Mouse (Mus musculus) neural tube, embryonic 12.5 days (tissue): ENCODE data around the gene Rtl9. TPM values are rescaled to one million over a fixed set of nuclear protein-coding genes. Genes with fewer than 3 reads are reported as not detected.

ENCODE experiments used
- ATAC-seq: fragments of 200-750 bp; cut with Nextera tagmentation; 2 replicates; pipeline ENCODE4 v1.8.0; 2017; ENCODE audit warnings: low read depth, mild to moderate bottlenecking, moderate TSS enrichment, moderate library complexity; ENCODE audit not compliant: low FRiP score
- H3K27ac ChIP-seq: fragments of 300-500 bp; sonication (generic); 2 replicates; pipeline ENCODE4 v1.5.1; 2016
- H3K27me3 ChIP-seq: fragments of 300-500 bp; sonication (generic); replicated peaks from 2 replicates; pipeline ENCODE4 v1.6.1; 2016; ENCODE audit warnings: mild to moderate bottlenecking
- H3K36me3 ChIP-seq: fragments of 300-500 bp; sonication (generic); 2 replicates; pipeline ENCODE4 v1.6.1; 2016; ENCODE audit warnings: mild to moderate bottlenecking
- H3K4me1 ChIP-seq: fragments of 300-500 bp; sonication (generic); 2 replicates; pipeline ENCODE4 v1.6.1; 2016
- H3K4me2 ChIP-seq: fragments of 300-500 bp; sonication (generic); replicated peaks from 2 replicates; pipeline ENCODE4 v1.6.1; 2016; ENCODE audit warnings: mild to moderate bottlenecking
- H3K4me3 ChIP-seq: fragments of 300-500 bp; sonication (generic); 2 replicates; pipeline ENCODE4 v1.5.1; 2016
- H3K9ac ChIP-seq: fragments of 300-500 bp; sonication (generic); 2 replicates; pipeline ENCODE4 v1.6.1; 2016; ENCODE audit warnings: mild to moderate bottlenecking
- H3K9me3 ChIP-seq: fragments of 300-500 bp; sonication (generic); 2 replicates; pipeline ENCODE4 v1.6.1; 2016; ENCODE audit warnings: mild to moderate bottlenecking
- WGBS: fragments of 180-500 bp; shearing (Covaris S2); methylation state at CpG from one replicate; pipeline ENCODE4 v1.1.7; 2016; 5-methylcytosine and 5-hydroxymethylcytosine counted together
- polyA plus RNA-seq: library from polyadenylated mRNA; unstranded; fragments of >200 nt; fragmentation: Nextera tagmentation; extraction: Ambion mirVana; gene quantifications from 2 replicates; pipeline ENCODE4 v1.2.1, GENCODE M21; 2016

Gene Rtl9
- polyA plus RNA-seq, 1 experiment from 2014 or later: 0.22 TPM

GRCm38 (mm10) chrX:143082732-143083131 lies 16.7 kb upstream of the Rtl9 start:
- no peaks in the 10 kb centered on the region for H3K9me3 ChIP-seq
- 78% methylated on average over 1 of the region's 1 CpGs for WGBS
- H3K27ac ChIP-seq: no peak overlapping the region

DNA sequence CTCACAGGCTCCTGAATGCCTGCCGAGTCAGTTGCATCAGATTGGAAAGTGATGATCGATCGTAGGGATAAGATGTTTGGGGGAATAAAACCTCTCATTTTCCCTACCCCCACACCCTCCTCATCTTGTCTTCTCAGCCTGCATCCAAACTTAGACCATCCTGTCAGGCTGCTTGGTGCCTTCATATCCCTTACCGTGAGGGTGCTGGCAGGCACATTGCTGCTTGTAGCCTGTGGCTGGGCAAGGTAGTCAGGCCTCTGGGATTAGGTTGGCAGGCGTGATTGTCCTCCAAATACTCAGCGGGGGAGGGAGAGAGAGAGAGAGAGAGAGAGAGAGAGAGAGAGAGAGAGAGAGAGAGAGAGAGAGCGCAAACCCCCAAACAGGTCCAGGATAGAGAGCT lies 11.2 kb upstream of the Rtl9 start:
- Histone ChIP-seq H3K4me3 (no peak overlapping the region), H3K4me1 (no peaks in the 10 kb centered on the region), H3K9ac (no peak overlapping the region), H3K4me2 (no peak overlapping the region), H3K27me3 (no peaks in the 10 kb centered on the region; the same call in 1 of the 2 replicates), H3K36me3 (no peaks in the 10 kb centered on the region), H3K27ac (no peak overlapping the region), H3K9me3 (no peaks in the 10 kb centered on the region)
- WGBS: 80% methylated on average over 7 of the region's 7 CpGs
- no peak for ATAC-seq

More at GRCm38 (mm10) chrX:143082732-143083131, 16.7 kb upstream of the Rtl9 start:
- Histone ChIP-seq H3K4me2 (no peak overlapping the region), H3K4me1 (no peaks in the 10 kb centered on the region), H3K4me3 (no peak overlapping the region), H3K36me3 (no peaks in the 10 kb centered on the region), H3K9ac (no peak overlapping the region), H3K27me3 (no peaks in the 10 kb centered on the region; the same call in none of the 2 replicates)
- ATAC-seq: no peak

GRCm38 (mm10) chrX:143090904-143091588 lies 8.3 kb upstream of the Rtl9 start:
- Histone ChIP-seq H3K9me3 (no peaks in the 10 kb centered on the region), H3K27ac (no peak overlapping the region), H3K9ac (no peak overlapping the region), H3K36me3 (no peaks in the 10 kb centered on the region), H3K4me2 (no peak overlapping the region), H3K4me1 (no peaks in the 10 kb centered on the region), H3K27me3 (no peaks in the 10 kb centered on the region; the same call in 1 of the 2 replicates), H3K4me3 (no peak overlapping the region)
- 77% methylated on average over 6 of the region's 6 CpGs for WGBS
- ATAC-seq: no peak

DNA sequence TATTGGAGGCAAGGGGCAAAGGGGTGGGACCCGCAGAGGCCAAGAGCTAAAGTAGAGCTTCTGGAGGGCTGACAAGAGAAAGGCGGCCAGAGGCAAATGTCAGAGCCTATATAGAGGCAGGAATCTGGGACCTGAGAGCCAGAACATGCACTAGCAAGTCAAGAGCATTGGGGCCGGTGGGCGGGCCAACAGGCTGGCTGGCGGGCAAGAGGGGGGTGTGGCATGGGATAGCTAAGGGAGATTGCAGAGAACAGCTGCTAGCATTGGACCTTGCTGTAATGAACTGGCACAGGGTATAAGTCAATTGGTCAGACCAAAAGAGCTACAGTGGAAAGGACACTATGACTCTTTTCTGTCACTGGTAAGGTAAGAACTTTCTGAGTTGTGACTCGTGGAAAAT lies 1.8 kb upstream of the Rtl9 start:
- Histone ChIP-seq H3K4me3 (no peak overlapping the region), H3K9me3 (no peaks in the 10 kb centered on the region), H3K9ac (no peak overlapping the region), H3K4me2 (no peak overlapping the region), H3K36me3 (no peaks in the 10 kb centered on the region), H3K27ac (no peak overlapping the region), H3K27me3 (0 out of 2 replicates have a peak, but pooled peaks cover 3% of the 10 kb centered on the region), H3K4me1 (no peaks in the 10 kb centered on the region)
- 76% methylated on average over 6 of the region's 6 CpGs for WGBS
- ATAC-seq: no peak

DNA sequence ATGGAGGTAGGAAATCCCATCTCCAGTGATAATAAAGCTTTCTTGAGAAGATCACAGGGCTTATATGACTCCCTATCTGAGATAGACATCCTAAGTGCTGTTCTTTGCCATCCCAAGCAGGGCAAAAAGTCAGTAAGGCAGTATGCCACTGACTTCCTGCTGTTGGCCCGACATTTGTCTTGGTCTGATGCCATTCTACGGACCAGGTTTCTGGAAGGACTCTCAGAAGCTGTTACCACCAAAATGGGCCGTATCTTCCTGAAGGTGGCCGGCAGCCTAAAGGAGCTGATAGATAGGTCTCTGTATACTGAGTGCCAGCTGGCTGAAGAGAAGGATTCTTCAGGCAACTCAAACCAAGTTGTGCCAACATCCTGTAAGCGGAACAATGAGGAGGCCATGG lies 3.8 kb downstream of the Rtl9 start:
- ATAC-seq: no peak
- 93% methylated on average over 5 of the region's 5 CpGs for WGBS
- Histone ChIP-seq H3K36me3 (no peaks in the 10 kb centered on the region), H3K9ac (no peak overlapping the region), H3K4me2 (no peak overlapping the region), H3K9me3 (no peaks in the 10 kb centered on the region), H3K27ac (no peak overlapping the region), H3K4me3 (no peak overlapping the region), H3K27me3 (no peaks in the 10 kb centered on the region), H3K4me1 (no peaks in the 10 kb centered on the region)

DNA sequence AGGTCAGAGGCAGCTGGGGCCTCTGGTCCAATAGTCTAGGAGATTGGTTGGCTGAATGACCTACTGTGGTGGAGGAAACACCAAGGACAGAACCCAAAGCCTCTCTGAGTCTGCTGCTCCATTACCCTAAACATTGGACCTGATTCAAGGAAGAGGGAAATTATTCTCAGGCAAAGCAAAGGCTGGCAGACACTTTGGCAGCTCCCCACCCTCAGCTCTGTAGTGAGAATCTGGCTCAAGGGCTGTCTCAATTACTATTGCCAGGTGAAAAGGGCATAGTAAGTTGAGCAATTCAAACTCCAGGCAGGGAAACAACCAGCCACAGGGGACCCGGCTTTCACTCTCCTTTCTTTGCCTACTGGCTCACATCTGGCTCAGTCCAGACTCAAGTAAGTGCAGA lies 6.5 kb downstream of the Rtl9 start:
- no peaks in the 10 kb centered on the region for H3K9me3 ChIP-seq
- no peaks in the 10 kb centered on the region for H3K27me3 ChIP-seq
- H3K4me1 ChIP-seq: no peaks in the 10 kb centered on the region
- H3K4me2 ChIP-seq: no peak overlapping the region
- no peaks in the 10 kb centered on the region for H3K36me3 ChIP-seq
- no peak for ATAC-seq
- no peak overlapping the region for H3K4me3 ChIP-seq
- no peak overlapping the region for H3K9ac ChIP-seq
- no peak overlapping the region for H3K27ac ChIP-seq
- WGBS: 79% methylated on average over 1 of the region's 1 CpGs

- Histone ChIP-seq H3K9ac (no peak overlapping the region), H3K4me3 (no peak overlapping the region), H3K27ac (no peak overlapping the region), H3K9me3 (no peaks in the 10 kb centered on the region), H3K27me3 (no peaks in the 10 kb centered on the region), H3K4me2 (no peak overlapping the region), H3K4me1 (no peaks in the 10 kb centered on the region), H3K36me3 (no peaks in the 10 kb centered on the region)
- no peak for ATAC-seq
These were observed 13.2 kb downstream of the Rtl9 start for GRCm38 (mm10) chrX:143112546-143112945.

Other genes starting within 250 kb of the Rtl9 start
- gene Ammecr1, start 132.9 kb upstream of the Rtl9 start, polyA plus RNA-seq: 8.7 and 8.9 TPM in 2 replicates